Mouse (Mus musculus) embryonic fibroblast, embryonic 13.5 days (primary cell): Measurements from ENCODE around the gene P4ha2.

Experiments
- CTCF ChIP-seq: IDR thresholded peaks from 2 replicates; pipeline ENCODE4 v1.5.1; 2011; ENCODE audit warnings: mild to moderate bottlenecking, control low read depth, low read length, moderate library complexity, borderline replicate concordance; ENCODE audit not compliant: insufficient read depth
- POLR2A ChIP-seq: IDR thresholded peaks from 2 replicates; pipeline ENCODE4 v1.6.1; 2011; ENCODE audit warnings: low read depth, mild to moderate bottlenecking, control low read depth, low read length, moderate library complexity

DNA sequence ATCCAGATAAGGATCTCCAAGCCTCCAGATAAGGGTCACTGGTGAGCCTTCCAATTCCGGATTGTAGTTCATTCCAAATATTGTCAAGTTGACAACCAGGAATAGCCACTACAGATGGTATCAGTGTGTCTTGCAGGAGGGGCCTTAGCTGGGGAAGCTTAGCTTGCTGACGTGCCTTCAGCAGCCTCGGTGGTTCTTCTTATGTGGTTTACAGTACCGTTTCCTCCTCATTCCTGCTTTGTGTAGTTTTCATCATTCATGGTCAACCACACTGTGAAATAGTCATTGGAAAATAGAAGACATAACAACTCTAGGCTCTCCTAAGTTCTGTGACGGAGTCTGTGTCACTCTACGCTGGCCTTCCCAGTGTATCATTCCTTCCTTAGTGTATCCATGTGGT, 5.1 kb downstream of the P4ha2 start:
- TF ChIP-seq POLR2A, result no peak
- no peak for TF ChIP-seq CTCF
